Mouse (Mus musculus) left cerebral cortex, adult 9 months (tissue): ENCODE data around the gene Elavl2.

Experiments used
- DNase-seq, 2 experiments: peaks; one replicate each; pipeline ENCODE4 v3.0.0; 2022; ENCODE audit warnings: low spot score in 2 of 2

Gene Elavl2

GRCm38 (mm10) chr4:91213917-91214316 is 186.7 kb downstream of the Elavl2 start:
- no peak for DNase-seq

GRCm38 (mm10) chr4:91208415-91209292 is 191.9 kb downstream of the Elavl2 start:
- no peak for DNase-seq
